Comparison of ENCODE assay signal across 25 mouse cellular contexts in genomic region chr14:118058581-118058886, GRCm38 (mm10). TPM values are rescaled to one million over a fixed set of nuclear protein-coding genes. Genes with fewer than 3 reads are reported as not detected.
DNase-seq lines count a peak whose midpoint lies in the region; ATAC-seq and TF ChIP-seq lines count a peak whose summit lies in the region.
"Had no signal": no experiment of that assay in that cellular context is flagged by ENCODE, and none has a peak within 500 bp of the region (broad histone marks: within the 10 kb centered on the region; RNA-seq: fewer than 3 reads in every experiment).

No protein-coding gene starts in this region.

- no peaks in the 10 kb centered on the region for H3K4me1 ChIP-seq in lung, postnatal 0 days (ENCODE audit: insufficient read depth, low read depth, low read length)
- H3K4me1 ChIP-seq in intestine, postnatal 0 days (replicated peaks; ENCODE audit: control insufficient read depth, insufficient read depth, low read length), result no peaks in the 10 kb centered on the region
- no peaks in the 10 kb centered on the region for H3K4me1 ChIP-seq in stomach, postnatal 0 days (replicated peaks; ENCODE audit: control insufficient read depth, insufficient read depth)
- H3K4me1 ChIP-seq: embryonic facial prominence, embryonic 10.5 days; embryonic facial prominence, embryonic 13.5 days; heart, embryonic 10.5 days; heart, embryonic 13.5 days; hindbrain, embryonic 12.5 days had no signal

- no peak for ATAC-seq in lung, postnatal 0 days
- ATAC-seq in intestine, postnatal 0 days, result peak; percentile 95
- ATAC-seq in stomach, postnatal 0 days (ENCODE audit: low FRiP score, low TSS enrichment), result peak; percentile 91
- ATAC-seq: CD4-positive, CD25-positive, alpha-beta regulatory T cell, adult 4 months; forebrain, embryonic 14.5 days; forebrain, postnatal 0 days had no signal

- no peak for TF ChIP-seq CTCF in lung, postnatal 0 days (IDR thresholded peaks at IDR 0.05)
- no peak for TF ChIP-seq CTCF in intestine, postnatal 0 days (IDR thresholded peaks at IDR 0.05; ENCODE audit: low read depth)
- TF ChIP-seq CTCF in stomach, postnatal 0 days (IDR thresholded peaks at IDR 0.05; ENCODE audit: low read depth), result no peak

- H3K4me2 ChIP-seq in lung, postnatal 0 days (replicated peaks; ENCODE audit: low read depth, low read length), result no peak overlapping the region
- no peak overlapping the region for H3K4me2 ChIP-seq in intestine, postnatal 0 days (replicated peaks; ENCODE audit: low read depth)
- no peak overlapping the region for H3K4me2 ChIP-seq in stomach, postnatal 0 days (replicated peaks; ENCODE audit: low read depth)
- H3K4me2 ChIP-seq: embryonic facial prominence, embryonic 13.5 days; heart, embryonic 13.5 days; hindbrain, embryonic 12.5 days; hindbrain, embryonic 15.5 days had no signal

- H3K9ac ChIP-seq in lung, postnatal 0 days (replicated peaks; ENCODE audit: low read depth), result no peak overlapping the region
- H3K9ac ChIP-seq in intestine, postnatal 0 days (ENCODE audit: low read depth, low read length), result no peak overlapping the region
- no peak overlapping the region for H3K9ac ChIP-seq in stomach, postnatal 0 days (ENCODE audit: low read length)
- H3K9ac ChIP-seq: embryonic facial prominence, embryonic 13.5 days; forebrain, postnatal 0 days; heart, embryonic 13.5 days; hindbrain, embryonic 12.5 days; hindbrain, embryonic 15.5 days had no signal

- H3K27ac ChIP-seq in lung, postnatal 0 days (ENCODE audit: low read length), result peak overlapping the region; percentile 69
- peak overlapping the region; percentile 42; the same call in 1 of the 2 replicates for H3K27ac ChIP-seq in intestine, postnatal 0 days (ENCODE audit: low read depth, low read length)
- H3K27ac ChIP-seq in stomach, postnatal 0 days (replicated peaks), result peak overlapping the region; percentile 49; the same call in 1 of the 2 replicates
- H3K27ac ChIP-seq: embryonic facial prominence, embryonic 10.5 days; embryonic facial prominence, embryonic 13.5 days; heart, adult 2 months; heart, embryonic 10.5 days; heart, embryonic 13.5 days; hindbrain, embryonic 12.5 days; hindbrain, embryonic 15.5 days had no signal

- no peak for DNase-seq in lung, postnatal 0 days (ENCODE audit: low spot score)
- DNase-seq in lung, postnatal 14 days, result no peak
- DNase-seq in stomach, postnatal 0 days (ENCODE audit: low spot score), result peak; percentile 58
- DNase-seq in thymus, postnatal 10 days (ENCODE audit: low spot score in 2 of 2), result no peak
- no peak for DNase-seq in adrenal gland, adult (ENCODE audit: inconsistent age in 2 of 2, low spot score in 1 of 2)
- DNase-seq: adrenal gland, adult 8-10 months; adrenal gland, postnatal 25 days; cerebellum, adult 11-12 months; cerebellum, adult 8-10 months; cerebellum, postnatal 10 days; cerebellum, postnatal 36 days; embryo, embryonic 11 days; forebrain, postnatal 0 days; gastrocnemius, postnatal 25 days; heart, adult 2 months had no signal

- H3K9me3 ChIP-seq in lung, postnatal 0 days (ENCODE audit: low read length), result no peaks in the 10 kb centered on the region
- no peaks in the 10 kb centered on the region for H3K9me3 ChIP-seq in intestine, postnatal 0 days (ENCODE audit: control insufficient read depth)
- H3K9me3 ChIP-seq in stomach, postnatal 0 days (ENCODE audit: control insufficient read depth, low read length), result no peaks in the 10 kb centered on the region
- H3K9me3 ChIP-seq: embryonic facial prominence, embryonic 10.5 days; embryonic facial prominence, embryonic 13.5 days; heart, embryonic 10.5 days; heart, embryonic 13.5 days; hindbrain, embryonic 12.5 days; hindbrain, embryonic 15.5 days had no signal

- no peaks in the 10 kb centered on the region for H3K27me3 ChIP-seq in lung, postnatal 0 days (replicated peaks; ENCODE audit: insufficient read depth, low read length)
- H3K27me3 ChIP-seq in intestine, postnatal 0 days (replicated peaks; ENCODE audit: control insufficient read depth, insufficient read depth, low read length), result no peaks in the 10 kb centered on the region
- no peaks in the 10 kb centered on the region for H3K27me3 ChIP-seq in stomach, postnatal 0 days (ENCODE audit: control insufficient read depth, insufficient read depth, low read length)
- H3K27me3 ChIP-seq: embryonic facial prominence, embryonic 13.5 days had no signal

- H3K4me3 ChIP-seq in lung, postnatal 0 days (ENCODE audit: low read depth, low read length), result no peak overlapping the region
- no peak overlapping the region for H3K4me3 ChIP-seq in intestine, postnatal 0 days (ENCODE audit: low read depth, low read length)
- H3K4me3 ChIP-seq in stomach, postnatal 0 days (ENCODE audit: low read depth, low read length), result no peak overlapping the region
- H3K4me3 ChIP-seq: embryonic facial prominence, embryonic 10.5 days; embryonic facial prominence, embryonic 13.5 days; erythroblast, embryonic 14.5 days; heart, adult 2 months; heart, embryonic 10.5 days; heart, embryonic 13.5 days; hindbrain, embryonic 12.5 days; hindbrain, embryonic 15.5 days had no signal

- H3K36me3 ChIP-seq in lung, postnatal 0 days (ENCODE audit: insufficient read depth, low read length), result no peaks in the 10 kb centered on the region
- no peaks in the 10 kb centered on the region for H3K36me3 ChIP-seq in intestine, postnatal 0 days (ENCODE audit: control insufficient read depth, insufficient read depth)
- no peaks in the 10 kb centered on the region for H3K36me3 ChIP-seq in stomach, postnatal 0 days (ENCODE audit: control insufficient read depth, insufficient read depth, low read length)
- H3K36me3 ChIP-seq: embryonic facial prominence, embryonic 10.5 days; embryonic facial prominence, embryonic 13.5 days; heart, embryonic 10.5 days; heart, embryonic 13.5 days; hindbrain, embryonic 12.5 days; hindbrain, embryonic 15.5 days had no signal

- WGBS in lung, postnatal 0 days, result 75% methylated on average over 4 of the region's 4 CpGs
- WGBS in intestine, postnatal 0 days, result 37% methylated on average over 4 of the region's 4 CpGs
- WGBS in stomach, postnatal 0 days, result 55% methylated on average over 4 of the region's 4 CpGs

- no peak for TF ChIP-seq EP300 in lung, postnatal 0 days (IDR thresholded peaks at IDR 0.05)
- TF ChIP-seq EP300 in stomach, postnatal 0 days (optimal IDR thresholded peaks at IDR 0.05), result no peak

RNA-seq across cellular contexts. Expression of gene Dct, which starts 6.5 kb away (rescaled TPM):
- polyA plus RNA-seq in lung, postnatal 0 days (2015; fragmentation: Nextera tagmentation; extraction: Ambion mirVana), result 0.24 and 0.39 TPM in 2 replicates
- 6.1 and 6.7 TPM in 2 replicates for polyA plus RNA-seq in intestine, postnatal 0 days (2015; fragmentation: Nextera tagmentation; extraction: Ambion mirVana)
- polyA plus RNA-seq in stomach, postnatal 0 days (2015; fragmentation: Nextera tagmentation; extraction: Ambion mirVana), result 0.27 and 0.41 TPM in 2 replicates
- polyA plus RNA-seq: erythroblast, embryonic 14.5 days had no signal
